Mouse (Mus musculus) layer of hippocampus, postnatal 10 days (tissue): Measurements from ENCODE around the gene Srsf3. TPM values are rescaled to one million over a fixed set of nuclear protein-coding genes. Genes with fewer than 3 reads are reported as not detected.
"Not testable (repeated sequence)": the region's sequence is repeated elsewhere in the genome, so short reads cannot be mapped to it uniquely, and the experiment has no call there.

Experiments used
- DNase-seq, 2 experiments: peaks; one replicate each; pipeline ENCODE4 v3.0.0; 2021; ENCODE audit warnings: low spot score in 2 of 2
- long read RNA-seq: library from polyadenylated mRNA; stranded (forward); transcript quantifications from one replicate; pipeline ENCODE4 v2.0.0, GENCODE M21; 2023
- total RNA-seq, 2 experiments: library from RNA; stranded (reverse); gene quantifications; 2 replicates each; pipeline ENCODE4 v1.2.3; 2021

Srsf3 gene
- 100 to 1,000 TPM; 179 to 207 TPM for total RNA-seq
- long read RNA-seq, full-length matches to known transcripts = 190 of 212 reads
- long read RNA-seq, partial matches to known transcripts = 6 of 212 reads
- long read RNA-seq, other reads (novel, unspliced or antisense) = 16 of 212 reads

DNA sequence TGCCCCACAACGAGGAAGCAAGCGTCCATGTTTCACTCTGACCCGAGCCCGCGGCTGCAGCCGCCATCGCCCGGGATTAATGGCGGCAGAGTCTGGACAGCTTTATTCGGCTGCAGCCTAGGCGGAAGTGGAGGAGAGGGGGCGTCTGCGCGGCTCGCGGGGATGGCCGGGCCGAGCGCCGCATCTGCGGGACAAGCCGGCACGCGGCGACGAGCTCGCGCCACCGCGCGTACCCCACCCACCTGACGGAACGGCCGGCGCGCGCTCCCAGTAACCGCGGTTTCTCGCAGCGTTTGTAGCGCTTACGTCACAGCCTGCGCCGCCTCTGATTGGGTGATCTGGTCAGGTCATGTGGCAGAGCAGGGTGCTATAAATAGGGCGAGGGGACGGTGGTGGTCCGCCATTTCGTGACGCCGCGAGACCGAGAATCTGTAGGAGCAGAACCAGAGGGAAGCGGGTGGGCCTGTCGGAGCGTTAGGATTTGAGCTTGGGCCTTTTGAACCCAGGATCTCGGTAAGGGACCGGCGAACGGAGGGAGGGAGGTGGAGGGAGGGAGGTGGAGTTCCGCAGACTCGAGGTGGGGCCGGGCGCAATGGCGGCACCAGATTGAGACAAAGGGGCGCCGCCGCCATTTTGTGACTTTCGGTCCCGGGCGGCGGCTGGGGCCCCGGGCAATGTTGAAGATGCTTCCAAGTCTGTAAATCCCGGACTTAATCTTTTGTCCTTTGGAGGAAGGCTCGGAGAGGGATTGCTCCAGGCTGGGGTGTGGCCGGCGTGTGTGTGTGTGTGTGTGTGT is at the start of gene Srsf3:
Gene Srsf3, plus strand, starts transcription at position 355 of the 796 bp plus-strand sequence.
- peak; percentile 98 to 99 for DNase-seq

DNA sequence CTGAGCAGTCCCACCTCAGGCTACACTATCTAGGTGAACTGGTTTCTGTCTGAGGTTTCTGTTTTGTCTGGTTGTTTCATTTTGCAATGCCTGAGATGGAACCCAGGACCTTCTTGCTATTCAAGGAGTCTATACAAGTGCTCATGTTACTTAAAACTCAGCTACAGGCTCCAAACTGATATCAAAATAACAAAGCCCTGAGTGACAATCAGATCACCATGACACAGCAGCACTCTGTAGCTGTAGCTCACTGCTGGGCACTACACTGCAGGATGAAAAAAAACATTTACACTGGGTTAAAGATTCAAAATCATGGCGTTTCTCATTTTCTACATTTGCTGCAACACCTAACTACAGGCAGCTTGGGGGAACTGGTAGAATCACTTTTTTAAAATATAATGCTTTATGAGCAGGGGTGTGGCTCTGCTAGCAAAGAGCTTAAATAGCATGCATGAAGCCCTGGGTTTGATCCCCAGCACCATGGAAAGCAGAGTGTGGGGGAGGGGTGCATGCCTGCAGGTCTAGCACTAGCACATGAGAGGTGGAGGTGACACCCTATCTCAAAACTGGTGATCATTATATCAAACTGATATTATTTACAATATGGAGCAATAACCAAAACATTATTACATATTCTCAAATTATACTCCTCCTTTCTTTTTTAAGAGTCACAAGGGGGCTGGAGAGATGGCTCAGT is 47.6 kb upstream of the Srsf3 start:
- DNase-seq = no peak

DNA sequence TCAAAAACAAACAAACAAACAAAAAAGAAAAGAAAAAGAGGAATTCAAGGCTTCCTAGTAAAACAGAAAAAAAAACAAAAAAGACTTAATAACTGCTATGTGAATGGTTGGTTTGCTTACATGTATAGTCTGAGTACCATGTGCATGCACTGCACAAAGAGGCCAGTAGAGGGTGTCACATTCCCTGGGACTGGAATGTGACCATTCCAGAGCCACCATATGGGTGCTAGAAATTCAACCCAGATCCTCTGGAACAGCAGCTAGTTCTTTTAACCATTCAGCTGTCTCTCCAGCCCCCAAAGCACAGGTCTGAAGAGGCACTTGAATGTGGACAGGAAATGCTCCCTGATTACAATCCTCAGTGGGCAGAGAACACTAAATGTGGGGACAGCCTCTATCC is 45.6 kb upstream of the Srsf3 start:
- no peak for DNase-seq

DNA sequence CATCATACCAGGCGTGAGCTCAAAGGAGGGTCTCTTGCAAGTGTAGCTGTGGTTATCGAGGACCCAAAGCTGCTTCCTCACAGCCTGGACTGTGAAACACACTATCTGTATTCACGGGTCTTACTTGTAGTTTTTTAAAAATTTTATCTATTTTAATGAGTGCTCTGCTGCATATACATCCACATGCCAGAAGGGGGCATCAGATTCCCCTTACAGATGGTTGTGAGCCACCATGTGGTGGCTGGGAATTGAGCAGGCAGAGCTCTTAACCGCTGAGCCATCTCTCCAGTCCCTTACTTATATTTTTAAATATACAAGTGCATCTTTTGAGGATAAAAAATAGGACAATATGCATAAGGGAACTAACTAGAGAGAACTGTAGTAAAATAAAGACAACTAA is 44.7 kb upstream of the Srsf3 start:
- peak; percentile 29 to 46 for DNase-seq

DNA sequence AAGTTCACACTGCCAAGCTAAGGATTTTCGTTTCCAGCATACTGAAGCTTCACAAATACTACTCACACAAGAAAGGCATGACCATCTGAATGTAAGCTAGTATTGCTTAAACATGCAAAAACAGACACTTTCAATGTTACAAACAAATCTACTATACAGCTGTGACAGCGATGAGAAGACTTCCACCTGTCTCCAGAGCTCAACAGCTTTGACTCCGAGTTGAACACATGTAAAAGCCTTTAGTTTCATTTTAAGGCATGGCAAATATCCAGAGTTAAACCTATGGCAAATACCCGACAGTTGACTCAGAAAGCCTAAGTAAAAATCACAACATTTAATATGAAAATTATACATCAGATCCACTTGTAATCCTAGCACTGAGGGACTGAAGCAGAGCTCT is 44.1 kb upstream of the Srsf3 start:
- DNase-seq = no peak

DNA sequence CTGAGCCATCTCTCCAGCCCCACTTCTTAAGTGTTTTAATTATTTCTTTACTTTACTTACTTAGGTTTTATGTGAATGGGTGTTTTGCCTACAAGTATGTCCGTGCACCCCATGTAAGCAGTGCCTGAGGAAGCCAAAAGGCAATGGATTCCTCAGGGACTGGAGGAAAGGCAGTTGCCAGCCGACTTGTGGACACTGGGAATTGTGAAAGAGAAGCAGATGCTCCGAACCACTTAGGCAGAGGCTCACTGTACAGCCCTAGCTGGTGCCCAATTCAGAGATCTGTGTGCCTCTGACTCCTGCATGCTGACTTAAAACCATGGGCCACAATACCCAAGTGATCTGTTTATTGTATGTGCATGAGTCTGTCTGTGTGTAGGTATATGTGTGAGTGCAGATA is 43.4 kb upstream of the Srsf3 start:
- no peak for DNase-seq

DNA sequence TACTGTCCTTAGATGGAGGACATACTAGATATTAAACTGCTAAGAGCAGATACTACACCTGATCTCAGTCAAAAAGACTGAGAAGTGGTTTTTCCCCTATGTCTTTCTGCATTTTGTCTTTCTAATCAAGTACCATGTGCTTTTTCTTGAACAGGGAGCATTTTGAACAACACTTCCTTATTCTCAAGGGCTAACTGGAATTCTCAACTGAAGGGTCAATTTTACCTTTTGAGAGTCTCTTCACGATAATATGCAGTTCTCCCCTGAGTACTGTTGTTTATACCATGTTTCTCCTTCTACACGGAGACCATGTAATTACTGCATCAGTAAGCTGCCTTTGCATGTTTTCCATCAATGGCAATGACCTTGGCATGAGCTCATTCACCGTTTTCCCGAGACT is 42.4 kb upstream of the Srsf3 start:
- no peak for DNase-seq

DNA sequence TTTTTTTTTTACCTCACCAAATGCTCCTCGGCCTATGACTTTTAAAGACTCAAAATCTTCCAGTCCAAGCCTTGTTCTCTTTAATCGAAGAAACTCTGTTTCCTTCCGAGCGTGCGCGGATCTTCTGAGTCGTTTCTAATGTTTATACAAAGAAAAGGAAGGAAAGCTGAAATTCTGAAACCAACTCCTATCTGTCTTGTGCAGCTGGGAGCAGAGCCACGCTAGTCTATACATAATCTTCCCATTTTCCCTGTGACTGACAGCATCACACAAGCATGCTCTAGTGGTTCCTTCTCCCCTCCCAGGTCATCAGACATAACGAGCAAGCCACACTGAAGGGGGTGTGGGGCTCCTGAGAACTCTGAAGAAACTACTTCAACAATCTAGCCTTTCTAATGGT is 41.1 kb upstream of the Srsf3 start:
- no peak for DNase-seq

DNA sequence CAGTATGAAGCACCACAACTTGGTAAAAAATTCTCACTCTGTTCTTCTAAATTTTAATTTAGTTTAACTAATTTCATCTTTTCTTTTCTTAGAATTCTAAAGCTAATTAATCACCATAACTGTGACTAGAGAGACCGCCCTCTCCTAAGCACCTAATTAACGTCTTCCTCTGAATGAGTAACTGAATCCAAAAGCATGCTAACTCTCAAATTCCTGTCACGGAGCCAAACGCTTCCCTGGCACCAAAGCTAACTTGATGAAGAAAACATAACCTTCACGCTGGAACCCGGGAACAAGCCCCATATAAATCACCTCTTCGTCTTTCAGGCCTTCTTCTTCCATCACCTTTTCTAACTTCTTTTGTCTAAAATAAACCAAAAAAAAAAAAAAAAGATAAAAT is 40.3 kb upstream of the Srsf3 start:
- peak in 1 of 2 experiments; percentile 33 for DNase-seq

DNA sequence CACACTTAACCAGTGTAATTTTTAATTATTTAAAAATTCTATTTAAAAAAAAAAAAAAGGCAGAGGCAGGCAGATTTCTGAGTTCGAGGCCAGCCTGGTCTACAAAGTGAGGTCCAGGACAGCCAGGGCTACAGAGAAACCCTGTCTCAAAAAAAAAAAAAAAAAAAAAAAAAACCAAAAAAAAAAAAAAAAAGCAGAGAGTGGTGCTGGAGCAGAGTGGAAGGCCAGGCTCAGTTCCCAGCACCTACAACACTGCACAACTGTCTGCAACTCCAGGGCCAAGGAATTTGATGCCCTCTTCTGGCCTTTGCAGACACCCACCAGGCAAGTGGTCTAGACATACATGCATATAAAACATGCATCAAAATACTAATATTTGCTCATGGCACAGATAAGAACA is 39.4 kb upstream of the Srsf3 start:
- not testable (repeated sequence) for DNase-seq

DNA sequence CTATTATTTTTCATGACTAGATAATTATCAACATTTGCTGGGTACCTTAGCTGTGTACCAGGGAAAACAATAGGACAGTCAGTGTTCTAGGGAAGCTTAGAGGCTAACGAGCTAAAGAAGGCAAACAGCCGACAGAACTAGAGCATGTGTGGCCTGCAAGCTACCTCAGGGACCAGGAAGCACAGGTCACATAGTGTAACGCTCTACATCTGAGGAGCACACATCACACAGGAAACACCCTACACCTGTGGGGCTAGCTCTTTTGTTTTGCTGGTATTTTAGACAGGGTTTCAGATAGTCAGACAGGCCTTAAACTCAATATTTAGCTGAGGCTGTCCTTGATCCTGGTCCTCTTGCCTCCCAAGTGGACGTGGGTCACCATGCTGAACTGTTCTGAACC is 37.8 kb upstream of the Srsf3 start:
- DNase-seq = no peak

DNA sequence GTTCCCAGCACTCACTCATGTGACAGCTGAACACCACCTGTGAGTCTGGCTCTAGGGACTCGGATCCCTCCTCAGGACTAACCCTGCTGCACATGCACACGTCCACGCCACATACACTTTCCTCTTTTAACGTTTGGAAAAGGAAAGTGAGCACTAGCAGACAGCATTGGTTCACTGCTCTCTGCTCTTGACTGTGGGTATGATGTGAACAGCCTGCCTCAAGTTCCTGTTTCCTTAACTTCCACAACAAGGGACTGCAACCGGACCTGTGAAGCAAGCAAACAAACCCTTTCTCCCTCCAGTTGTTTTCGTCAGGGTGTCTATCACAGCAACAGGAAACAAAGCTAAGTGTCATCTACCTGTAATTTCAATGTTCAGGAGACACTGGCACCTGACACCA is 32.0 kb upstream of the Srsf3 start:
- DNase-seq = no peak

DNA sequence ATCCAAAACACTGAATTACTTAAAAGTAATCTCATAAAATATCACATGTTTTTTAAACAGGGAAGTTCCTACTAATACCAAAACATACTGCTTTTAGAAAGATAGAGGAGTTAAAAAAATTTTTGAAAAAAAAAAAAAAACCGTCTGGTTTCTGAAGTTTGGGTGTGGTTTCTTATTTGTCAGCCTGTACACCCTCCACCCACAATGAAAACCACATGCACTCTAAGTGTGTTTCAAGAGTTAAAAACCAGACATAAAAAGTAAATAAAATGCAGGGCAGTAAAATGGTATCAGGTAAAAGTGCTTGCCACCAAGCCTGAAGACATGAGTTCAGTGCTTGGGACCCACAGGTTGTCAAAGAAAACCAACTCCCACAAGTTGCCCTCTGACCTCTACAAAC is 28.7 kb upstream of the Srsf3 start:
- no peak for DNase-seq

DNA sequence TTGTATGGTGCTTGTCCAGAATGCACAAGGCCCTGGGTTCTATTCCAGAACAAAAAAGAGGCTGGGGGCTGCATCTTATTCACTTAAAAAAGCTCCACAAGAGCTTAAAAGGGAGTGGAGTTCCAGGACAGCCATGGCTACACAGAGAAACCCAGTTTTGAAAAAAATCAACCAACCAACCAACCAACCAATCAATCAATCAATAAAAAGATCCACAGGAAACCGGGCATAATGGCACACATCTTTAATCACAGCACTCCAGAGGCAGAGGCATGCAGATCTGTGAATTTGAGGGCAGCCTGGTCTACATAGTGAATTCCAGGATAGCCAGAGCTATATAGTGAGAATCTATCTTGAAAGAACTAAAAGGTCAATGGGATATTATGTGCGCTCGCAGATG is 27.4 kb upstream of the Srsf3 start:
- no peak for DNase-seq

DNA sequence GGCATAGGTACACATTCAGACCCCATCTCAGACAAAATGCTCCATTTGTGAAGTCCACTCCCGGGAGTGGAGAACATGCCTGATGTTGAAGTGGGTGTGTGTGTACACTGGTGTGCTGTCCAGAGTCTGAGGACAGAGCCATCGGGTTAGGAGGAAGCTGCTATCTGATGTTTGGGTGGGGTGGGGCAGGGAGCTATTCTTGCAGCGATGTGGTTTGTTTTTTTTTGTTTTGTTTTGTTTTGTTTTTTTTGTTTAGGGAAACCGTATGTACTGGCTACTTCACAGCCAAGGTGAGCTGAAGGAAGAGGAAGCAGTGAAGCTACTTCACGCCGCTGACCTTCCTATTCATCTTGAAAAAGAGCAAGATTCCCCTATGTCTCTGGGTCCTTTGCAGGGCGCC is 25.6 kb upstream of the Srsf3 start:
- DNase-seq = no peak

DNA sequence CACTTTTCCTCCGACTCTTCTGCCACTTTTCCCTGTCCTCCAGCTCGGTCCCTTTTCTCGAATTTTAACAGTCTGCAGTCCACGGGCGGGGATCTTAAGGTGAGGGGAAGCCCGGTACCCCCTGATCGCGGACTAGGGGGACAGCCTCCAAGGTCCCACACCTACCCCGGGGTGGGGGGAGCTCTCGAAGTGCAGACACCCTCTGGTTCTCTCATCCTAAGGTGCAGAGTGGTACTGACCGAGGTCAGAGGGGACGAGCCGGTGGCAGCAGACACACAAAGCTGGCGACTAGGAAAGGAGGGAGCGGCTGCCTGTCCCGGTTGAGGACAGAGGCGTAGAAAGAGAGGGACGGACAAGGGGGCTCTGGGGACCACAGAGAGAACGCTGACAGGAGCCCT is 25.2 kb upstream of the Srsf3 start:
- no peak for DNase-seq

DNA sequence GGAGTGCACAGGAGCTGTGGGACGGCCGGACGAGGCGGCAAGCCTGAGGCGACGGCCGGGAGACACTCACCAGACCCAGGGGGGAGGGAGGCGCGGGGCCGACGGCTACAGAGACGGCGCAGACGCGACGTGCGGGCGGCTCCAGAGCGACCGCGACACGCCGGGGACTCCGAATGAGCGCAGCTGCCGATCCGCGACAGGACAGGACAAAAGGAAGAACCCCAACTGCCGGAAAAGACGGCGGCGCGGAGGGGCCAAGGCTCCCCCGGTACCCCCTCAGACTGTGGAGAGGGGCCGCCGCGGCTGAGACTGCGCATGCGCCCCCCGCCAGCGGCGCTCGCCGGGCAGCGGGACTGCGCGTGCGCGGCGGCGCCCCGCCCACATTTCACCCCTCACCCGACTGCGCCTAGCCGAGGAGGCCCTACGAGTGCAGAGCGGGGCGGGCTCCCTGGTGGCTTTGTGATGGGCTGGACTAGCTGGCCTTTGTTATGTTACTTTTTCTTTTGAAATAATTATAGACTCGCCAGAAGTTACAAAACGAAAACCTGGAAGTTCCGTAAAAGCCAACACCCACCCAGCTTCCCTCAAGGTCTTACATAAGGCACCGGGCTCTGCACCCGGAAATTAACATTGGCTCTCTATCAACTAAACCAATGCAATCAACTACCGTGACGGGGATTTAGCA is 24.6 kb upstream of the Srsf3 start, which contains the start of gene Stk38:
Gene Stk38, minus strand, starts transcription at position 355 of the 685 bp plus-strand sequence.
- peak; percentile 92 to 95 for DNase-seq

DNA sequence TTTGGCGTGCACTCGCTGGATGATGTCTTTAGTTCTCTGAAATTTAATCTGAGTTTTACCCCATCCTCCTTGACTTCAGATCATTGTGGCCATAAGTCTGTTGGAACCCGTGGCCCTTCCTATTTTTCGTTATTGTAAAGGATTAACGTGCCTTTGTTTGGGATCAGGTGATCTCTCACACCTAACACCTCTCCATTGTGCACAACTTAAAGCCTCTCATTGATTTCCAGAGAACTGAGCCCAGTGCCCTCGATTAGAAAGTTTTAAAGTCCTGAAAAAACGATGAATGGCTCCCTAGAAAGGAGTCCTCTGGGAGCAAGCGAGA is 24.1 kb upstream of the Srsf3 start:
- DNase-seq = no peak

DNA sequence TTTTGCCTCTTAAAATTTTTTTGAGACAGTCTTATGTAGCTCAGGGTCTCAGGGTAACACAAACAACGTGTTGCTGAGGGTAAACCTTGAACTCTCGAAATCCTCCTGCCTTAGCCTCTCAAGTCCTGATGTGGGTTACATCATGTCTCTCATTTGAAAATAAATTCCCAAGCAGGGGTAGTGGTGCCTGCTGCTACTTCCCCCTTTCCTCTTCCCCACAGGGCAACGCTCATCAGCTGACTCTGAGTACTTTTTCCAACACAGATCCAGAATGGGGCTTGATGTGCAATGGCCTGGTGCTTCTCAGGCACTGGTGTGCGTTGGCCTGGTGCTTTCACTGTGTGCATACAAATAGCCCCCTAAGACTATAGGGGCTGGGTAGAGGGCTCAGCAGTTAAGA is 23.2 kb upstream of the Srsf3 start:
- no peak for DNase-seq

DNA sequence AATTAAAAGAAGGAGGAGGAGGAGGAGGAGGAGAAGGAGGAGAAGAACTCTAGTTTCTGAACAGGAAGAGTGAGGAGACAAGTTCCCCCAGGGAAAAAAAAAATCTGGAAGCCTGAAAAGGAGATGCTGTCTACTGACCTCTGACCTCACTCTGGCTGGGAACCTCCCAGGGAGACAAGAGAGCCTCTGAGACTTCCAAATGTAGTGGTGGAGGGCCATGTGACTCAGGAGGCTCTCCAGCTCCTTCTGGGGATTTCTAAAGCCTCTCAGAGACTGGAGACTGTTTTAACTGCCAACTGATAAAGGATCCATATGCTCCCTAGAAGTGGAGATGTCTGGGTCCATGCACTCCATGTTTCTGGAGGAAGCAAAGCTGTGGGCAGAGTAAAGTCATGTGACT is 18.2 kb upstream of the Srsf3 start:
- no peak for DNase-seq

DNA sequence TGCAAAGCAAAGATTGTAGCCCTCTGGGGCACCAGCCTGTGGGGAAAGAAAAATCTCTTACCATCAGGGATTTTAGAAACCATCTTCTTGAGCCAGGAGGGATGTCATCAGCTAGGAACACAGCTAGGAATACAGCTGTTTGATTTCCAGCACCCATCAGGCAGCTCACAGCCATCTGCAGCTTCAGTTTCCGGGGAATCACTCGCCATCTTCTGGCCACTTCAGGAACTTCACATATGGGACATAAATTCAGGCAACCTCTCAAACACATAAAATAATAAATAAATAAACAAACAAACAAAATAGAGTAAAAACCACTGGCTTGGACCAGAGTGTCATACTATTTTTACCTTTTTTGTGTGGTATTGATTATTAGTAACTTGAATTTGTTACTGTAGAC is 16.8 kb upstream of the Srsf3 start:
- DNase-seq = peak; percentile 48 to 53

DNA sequence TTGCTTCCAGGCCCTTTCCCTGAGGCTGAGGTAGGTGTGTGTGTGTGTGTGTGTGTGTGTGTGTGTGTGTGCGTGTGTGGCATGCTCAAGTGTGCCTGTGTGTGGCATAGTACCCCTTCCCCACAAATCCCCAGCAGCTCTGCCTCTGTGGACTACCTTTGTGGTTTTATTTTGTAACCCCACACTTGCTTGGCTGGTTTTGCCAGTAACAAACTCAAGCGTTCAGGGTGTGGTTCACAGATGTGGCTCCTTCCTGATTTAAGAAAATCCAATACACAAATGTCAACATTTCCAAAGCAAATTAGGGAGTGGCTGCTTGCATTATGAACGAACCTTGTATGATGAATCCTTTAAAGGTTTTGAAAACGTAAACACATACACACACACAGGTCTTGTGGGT is 15.7 kb upstream of the Srsf3 start:
- DNase-seq = no peak
